Mouse (Mus musculus) liver, embryonic 12.5 days (tissue): Measurements from ENCODE around the gene Snd1. TPM values are rescaled to one million over a fixed set of nuclear protein-coding genes. Genes with fewer than 3 reads are reported as not detected.

ENCODE experiments used
- ATAC-seq: fragments of 200-750 bp; cut with Nextera tagmentation; 2 replicates; pipeline ENCODE4 v1.8.0; 2017; ENCODE audit warnings: moderate number of reproducible peaks, mild to moderate bottlenecking, moderate library complexity
- H3K27ac ChIP-seq: fragments of 300-500 bp; sonication (generic); 2 replicates; pipeline ENCODE4 v1.5.1; 2016; ENCODE audit warnings: mild to moderate bottlenecking
- H3K27me3 ChIP-seq: fragments of 300-500 bp; sonication (generic); replicated peaks from 2 replicates; pipeline ENCODE4 v1.6.1; 2016; ENCODE audit warnings: mild to moderate bottlenecking, moderate library complexity
- H3K36me3 ChIP-seq: fragments of 300-500 bp; sonication (generic); 2 replicates; pipeline ENCODE4 v1.6.1; 2016; ENCODE audit warnings: mild to moderate bottlenecking, moderate library complexity
- H3K4me1 ChIP-seq: fragments of 300-500 bp; sonication (generic); 2 replicates; pipeline ENCODE4 v1.6.1; 2016
- H3K4me2 ChIP-seq: fragments of 300-500 bp; sonication (generic); 2 replicates; pipeline ENCODE4 v1.6.1; 2016; ENCODE audit warnings: mild to moderate bottlenecking, moderate library complexity
- H3K4me3 ChIP-seq: fragments of 300-500 bp; sonication (generic); 2 replicates; pipeline ENCODE4 v1.5.1; 2016; ENCODE audit warnings: mild to moderate bottlenecking, moderate library complexity
- H3K9ac ChIP-seq: fragments of 300-500 bp; sonication (generic); 2 replicates; pipeline ENCODE4 v1.6.1; 2016; ENCODE audit warnings: mild to moderate bottlenecking, moderate library complexity
- H3K9me3 ChIP-seq: fragments of 300-500 bp; sonication (generic); replicated peaks from 2 replicates; pipeline ENCODE4 v1.6.1; 2016; ENCODE audit warnings: mild to moderate bottlenecking, moderate library complexity
- WGBS: fragments of 180-500 bp; shearing (Covaris S2); methylation state at CpG from one replicate; pipeline ENCODE4 v1.1.7; 2016; ENCODE audit not compliant: insufficient replicate concordance; 5-methylcytosine and 5-hydroxymethylcytosine counted together
- polyA plus RNA-seq: library from polyadenylated mRNA; unstranded; fragments of >200 nt; fragmentation: Nextera tagmentation; extraction: Ambion mirVana; gene quantifications from 2 replicates; pipeline ENCODE4 v1.2.1, GENCODE M21; 2016

Gene Snd1
- 82.0 and 82.6 TPM in 2 replicates for polyA plus RNA-seq

DNA sequence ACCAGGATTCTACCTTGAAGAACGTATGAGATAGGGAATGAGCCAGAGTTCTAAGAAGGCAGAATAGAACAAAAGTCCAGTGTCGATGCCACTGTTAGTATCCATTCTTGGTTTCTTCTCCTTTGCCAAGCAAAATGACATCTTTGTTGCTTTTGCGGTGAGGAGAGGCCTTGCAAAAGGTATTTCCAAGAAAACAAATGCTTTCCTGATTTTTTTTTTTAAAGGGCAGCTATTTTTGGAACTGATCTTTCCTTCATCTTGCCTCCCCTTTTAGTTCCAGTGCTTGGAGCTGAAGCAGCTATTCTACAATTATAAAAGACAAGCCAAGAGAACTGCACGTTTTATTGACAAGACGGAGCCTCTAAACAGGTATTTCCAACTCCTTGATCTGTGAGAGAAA lies at the start of gene Snd1:
Snd1 (plus strand) TSS at position 301 of the 400 bp plus-strand sequence.
- no peak within 1 kb of the TSS for H3K27ac ChIP-seq
- no peak within 1 kb of the TSS for H3K9ac ChIP-seq
- peaks cover 21% of the 10 kb centered on the region for H3K4me1 ChIP-seq
- H3K36me3 ChIP-seq = no peaks in the 10 kb centered on the region
- H3K27me3 ChIP-seq = no peaks in the 10 kb centered on the region
- H3K4me2 ChIP-seq = no peak within 1 kb of the TSS
- WGBS = 70% methylated on average over 5 of the region's 5 CpGs
- no peak for ATAC-seq
- no peaks in the 10 kb centered on the region for H3K9me3 ChIP-seq
- H3K4me3 ChIP-seq = no peak within 1 kb of the TSS

DNA sequence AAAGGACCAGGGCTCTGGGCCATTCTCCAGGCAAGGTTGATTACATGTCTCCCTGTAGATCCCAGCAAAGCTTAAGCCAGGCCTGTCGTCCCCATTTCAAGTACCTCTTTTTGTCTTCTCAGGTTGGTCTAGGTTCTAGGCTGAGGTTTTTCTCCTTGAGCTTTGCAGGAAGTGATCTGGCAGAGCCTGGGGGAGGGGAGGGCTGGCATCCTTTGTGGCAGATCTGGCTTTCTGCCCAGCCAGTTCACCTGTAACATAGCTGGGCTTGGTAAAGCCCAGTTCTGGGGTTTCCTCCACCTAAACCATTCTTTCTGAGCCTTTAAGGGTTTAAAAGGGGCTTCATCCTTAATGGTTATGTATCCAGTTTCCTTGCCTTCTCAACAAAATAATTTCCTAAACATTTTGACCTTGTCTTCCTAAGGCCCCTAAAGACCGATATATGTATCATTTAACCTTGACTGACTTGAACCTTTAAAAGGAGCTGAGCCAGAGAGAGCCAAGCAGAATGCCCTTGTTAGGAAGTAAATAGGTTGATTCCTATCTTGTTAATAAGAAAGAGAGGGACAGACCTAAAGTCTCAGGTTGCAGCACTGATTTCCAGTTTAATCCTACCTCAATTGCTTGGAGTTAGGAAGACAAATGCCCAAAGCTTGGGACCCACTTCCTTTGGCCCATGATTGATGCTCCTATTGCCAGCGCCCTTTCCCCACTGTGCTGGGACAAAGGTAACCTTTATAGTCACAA lies 47.7 kb upstream of the Snd1 start, which contains the start of gene Fscn3:
Fscn3 (plus strand) TSS at position 694 of the 744 bp plus-strand sequence.
- no peak for ATAC-seq
- Histone ChIP-seq H3K9me3 (no peaks in the 10 kb centered on the region), H3K36me3 (peaks cover 33% of the 10 kb centered on the region), H3K9ac (no peak within 1 kb of the TSS), H3K4me1 (peaks cover 47% of the 10 kb centered on the region), H3K27ac (peak within 1 kb of the TSS; percentile 94; the same call in 1 of the 2 replicates), H3K4me3 (no peak within 1 kb of the TSS), H3K27me3 (no peaks in the 10 kb centered on the region), H3K4me2 (no peak within 1 kb of the TSS)
- WGBS = 73% methylated on average over 3 of the region's 3 CpGs

DNA sequence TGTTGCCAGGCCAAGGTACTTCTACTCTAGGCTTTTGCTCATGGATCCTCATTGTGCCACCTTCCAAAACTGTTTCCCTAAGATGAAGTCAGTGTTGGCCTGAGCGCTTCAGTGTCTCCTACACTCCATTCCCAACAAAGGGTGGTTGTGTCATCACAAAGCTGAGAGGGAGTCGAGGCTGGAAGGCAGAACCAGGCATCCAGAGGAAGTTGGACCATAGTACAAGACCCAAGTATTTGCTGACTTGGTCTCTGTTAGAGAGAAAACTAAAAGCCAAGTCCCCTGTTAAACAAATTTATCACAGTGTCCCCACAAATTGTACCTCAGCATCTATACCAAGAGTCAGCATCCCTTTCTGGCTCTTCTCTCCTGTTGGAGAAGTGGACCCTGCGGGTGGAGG lies 46.6 kb upstream of the Snd1 start, which contains the start of gene Gcc1:
Gcc1 (minus strand) TSS at position 101 of the 400 bp plus-strand sequence.
- H3K27ac ChIP-seq = peak within 1 kb of the TSS; percentile 37; the same call in 1 of the 2 replicates
- H3K4me2 ChIP-seq = no peak within 1 kb of the TSS
- no peak within 1 kb of the TSS for H3K9ac ChIP-seq
- ATAC-seq = no peak
- 71% methylated on average over 3 of the region's 3 CpGs for WGBS
- H3K9me3 ChIP-seq = no peaks in the 10 kb centered on the region
- no peaks in the 10 kb centered on the region for H3K27me3 ChIP-seq
- peaks cover 45% of the 10 kb centered on the region for H3K4me1 ChIP-seq
- peaks cover 33% of the 10 kb centered on the region for H3K36me3 ChIP-seq
- H3K4me3 ChIP-seq = no peak within 1 kb of the TSS

DNA sequence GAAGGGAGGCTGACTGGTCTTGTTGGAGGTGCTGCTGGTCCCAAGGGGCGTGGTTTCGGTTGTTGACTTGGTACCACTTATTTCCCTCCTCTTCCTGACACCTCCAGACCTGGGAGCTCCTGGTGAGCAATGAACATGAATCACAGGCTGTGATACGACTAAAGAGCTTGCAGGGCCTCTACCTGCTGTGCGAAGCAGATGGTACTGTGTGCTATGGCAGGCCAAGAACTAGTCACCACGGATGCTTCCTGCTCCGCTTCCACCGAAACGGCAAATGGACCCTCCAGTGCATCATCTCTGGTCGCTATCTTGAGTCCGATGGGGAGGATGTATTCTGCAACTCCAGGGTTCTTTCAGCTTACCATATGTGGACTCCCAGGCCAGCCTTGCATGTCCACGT lies 45.1 kb upstream of the Snd1 start:
- Histone ChIP-seq H3K9me3 (no peaks in the 10 kb centered on the region), H3K4me3 (no peak overlapping the region), H3K36me3 (peaks cover 31% of the 10 kb centered on the region), H3K4me1 (peaks cover 42% of the 10 kb centered on the region), H3K27ac (no peak overlapping the region), H3K9ac (no peak overlapping the region), H3K27me3 (no peaks in the 10 kb centered on the region), H3K4me2 (no peak overlapping the region)
- WGBS = 83% methylated on average over 11 of the region's 11 CpGs
- no peak for ATAC-seq

DNA sequence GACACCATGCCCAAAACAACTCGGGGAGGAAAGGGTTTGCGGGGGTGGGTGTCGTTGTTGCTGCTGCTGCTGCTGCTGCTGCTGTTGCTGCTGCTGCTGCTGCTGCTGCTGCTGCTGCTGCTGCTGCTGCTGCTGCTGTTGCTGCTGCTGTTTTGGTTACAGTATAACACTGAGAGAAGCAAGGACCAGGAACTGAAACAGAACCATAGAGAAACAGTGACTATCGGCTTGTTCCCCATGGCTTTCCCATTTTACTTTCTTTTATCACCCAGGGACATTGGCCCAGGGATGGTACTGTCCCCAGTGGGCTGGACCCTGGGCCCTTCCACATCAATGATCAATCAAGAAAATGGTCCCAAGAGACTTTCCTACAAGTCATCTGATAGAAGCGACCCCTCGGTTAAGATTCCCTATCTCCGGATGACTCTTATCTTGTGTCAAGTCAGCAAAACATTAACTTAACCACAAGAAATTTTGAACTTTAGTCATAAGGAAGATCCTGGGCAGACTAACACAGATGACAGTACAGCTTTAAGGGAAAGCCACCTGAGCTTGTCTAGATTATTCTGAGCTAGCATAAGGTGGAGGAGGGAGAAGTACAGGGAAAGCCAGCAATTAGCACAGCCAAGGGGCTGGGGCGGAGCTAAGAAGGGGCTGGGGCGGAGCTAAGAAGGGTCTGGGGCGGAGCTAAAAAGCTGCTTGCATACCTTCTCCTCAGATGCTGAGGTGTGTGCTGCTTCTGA lies 44.0 kb upstream of the Snd1 start:
- peak overlapping the region; percentile 54 for H3K4me2 ChIP-seq

DNA sequence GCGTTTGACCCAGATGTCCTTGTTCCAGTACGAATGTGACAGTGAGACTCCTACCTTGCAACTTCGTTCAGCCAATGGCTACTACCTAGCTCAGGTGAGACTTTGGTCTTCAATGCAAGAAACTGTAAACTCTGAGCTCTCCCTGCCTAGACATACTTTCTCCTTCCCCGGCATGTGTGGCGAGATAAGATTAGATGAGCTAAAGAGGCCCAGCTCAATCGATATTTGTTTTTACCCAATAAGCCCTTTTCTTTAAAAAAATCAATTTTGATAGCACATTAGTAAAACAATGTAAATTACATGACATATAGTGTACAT lies 43.4 kb upstream of the Snd1 start:
- H3K9ac ChIP-seq = 0 out of 2 replicates have a peak overlapping the region, but pooled peaks have one; percentile 3
- no peaks in the 10 kb centered on the region for H3K9me3 ChIP-seq
- WGBS = 46% methylated on average over 6 of the region's 6 CpGs
- peak overlapping the region; percentile 23 for H3K4me3 ChIP-seq
- peak overlapping the region; percentile 54 for H3K4me2 ChIP-seq
- H3K27me3 ChIP-seq = peaks cover under 1% of the 10 kb centered on the region; the same call in 1 of the 2 replicates
- H3K27ac ChIP-seq = peak overlapping the region; percentile 45
- peaks cover 15% of the 10 kb centered on the region for H3K36me3 ChIP-seq
- ATAC-seq = peak; percentile 77
- H3K4me1 ChIP-seq = peaks cover 26% of the 10 kb centered on the region

More for the DNA sequence above, 44.0 kb upstream of the Snd1 start:
- H3K9me3 ChIP-seq = no peaks in the 10 kb centered on the region
- WGBS = 53% methylated on average over 10 of the region's 10 CpGs
- peak overlapping the region; percentile 45 for H3K27ac ChIP-seq
- H3K27me3 ChIP-seq = no peaks in the 10 kb centered on the region
- peak; percentile 81 for ATAC-seq
- H3K9ac ChIP-seq = peak overlapping the region; percentile 7; the same call in 1 of the 2 replicates
- H3K4me3 ChIP-seq = peak overlapping the region; percentile 23
- H3K4me1 ChIP-seq = peaks cover 31% of the 10 kb centered on the region
- peaks cover 20% of the 10 kb centered on the region for H3K36me3 ChIP-seq

DNA sequence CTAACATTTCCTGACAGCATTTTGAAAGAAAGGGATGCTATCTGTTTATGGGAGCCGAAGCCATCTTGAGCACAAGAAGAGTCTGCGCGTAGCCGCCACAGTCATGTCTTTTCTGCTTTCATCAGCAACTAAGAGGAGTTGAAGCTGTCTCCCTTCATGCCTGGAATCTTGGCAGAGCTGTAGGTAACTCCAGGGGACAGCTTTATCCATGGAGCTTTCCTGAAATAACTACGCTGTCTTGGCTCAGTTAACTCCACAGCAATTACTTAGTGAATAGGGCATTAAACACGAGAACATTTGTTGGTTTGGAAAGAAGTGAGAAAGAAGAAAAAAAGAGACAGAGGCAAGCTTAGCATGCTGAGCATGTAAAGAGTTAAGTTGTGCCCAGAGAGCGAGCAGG lies 27.0 kb upstream of the Snd1 start:
- ATAC-seq = no peak
- Histone ChIP-seq H3K9ac (no peak overlapping the region), H3K27ac (no peak overlapping the region), H3K27me3 (peaks cover 78% of the 10 kb centered on the region), H3K36me3 (no peaks in the 10 kb centered on the region), H3K9me3 (no peaks in the 10 kb centered on the region), H3K4me1 (no peaks in the 10 kb centered on the region), H3K4me3 (no peak overlapping the region), H3K4me2 (no peak overlapping the region)
- 73% methylated on average over 7 of the region's 7 CpGs for WGBS

DNA sequence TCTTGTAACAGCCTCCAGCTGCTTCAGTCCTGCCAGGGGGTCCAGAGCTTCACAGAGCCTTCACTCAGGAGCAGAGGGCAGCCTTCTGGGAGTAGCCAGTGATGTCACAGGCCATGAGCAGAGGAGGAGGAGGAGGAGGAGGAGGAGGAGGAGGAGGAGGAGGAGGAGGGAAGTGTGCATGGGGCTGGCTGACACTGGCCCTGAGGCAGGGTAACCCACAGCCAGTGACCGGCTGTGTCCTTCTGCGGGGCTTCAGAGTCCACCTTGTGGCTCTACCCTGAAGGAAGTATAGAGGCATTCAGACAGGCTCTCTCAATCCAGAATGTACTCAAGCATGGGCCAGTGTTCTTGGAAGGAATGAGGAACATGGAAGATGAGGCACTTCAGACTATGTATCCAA lies 25.7 kb upstream of the Snd1 start, which contains the start of gene Pax4:
Pax4 (minus strand) TSS at position 101 of the 400 bp plus-strand sequence.
- no peaks in the 10 kb centered on the region for H3K36me3 ChIP-seq

DNA sequence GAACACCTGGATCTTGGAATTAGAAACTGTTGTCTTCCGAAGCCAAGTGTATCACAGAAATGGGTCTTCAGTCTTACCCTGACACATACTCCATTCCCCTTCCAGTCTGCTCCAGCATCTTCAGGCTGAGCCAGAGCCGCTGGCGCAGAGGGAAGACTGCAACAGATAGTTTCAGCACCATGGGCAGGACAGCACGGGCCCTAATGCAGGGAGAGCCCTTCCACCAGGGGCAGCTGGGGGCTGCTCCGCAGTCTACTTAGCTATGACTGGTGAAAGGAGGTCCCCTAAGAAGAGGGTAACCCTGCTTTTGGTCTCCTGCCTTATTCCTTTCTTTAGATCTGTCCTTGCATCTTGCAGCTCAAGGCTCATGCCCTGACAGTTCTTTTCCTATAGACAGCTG lies 24.5 kb upstream of the Snd1 start:
- Histone ChIP-seq H3K4me1 (no peaks in the 10 kb centered on the region), H3K4me2 (no peak overlapping the region), H3K36me3 (no peaks in the 10 kb centered on the region), H3K9me3 (no peaks in the 10 kb centered on the region), H3K27ac (no peak overlapping the region), H3K27me3 (peaks cover 77% of the 10 kb centered on the region), H3K9ac (no peak overlapping the region), H3K4me3 (no peak overlapping the region)
- 17% methylated on average over 5 of the region's 5 CpGs for WGBS
- no peak for ATAC-seq

More for the DNA sequence above, 25.7 kb upstream of the Snd1 start, which contains the start of gene Pax4:
- ATAC-seq = no peak
- no peak within 1 kb of the TSS for H3K4me3 ChIP-seq
- no peak within 1 kb of the TSS for H3K9ac ChIP-seq
- peaks cover 80% of the 10 kb centered on the region for H3K27me3 ChIP-seq
- H3K4me1 ChIP-seq = no peaks in the 10 kb centered on the region
- 61% methylated on average over 2 of the region's 2 CpGs for WGBS
- H3K4me2 ChIP-seq = no peak within 1 kb of the TSS
- no peak within 1 kb of the TSS for H3K27ac ChIP-seq
- no peaks in the 10 kb centered on the region for H3K9me3 ChIP-seq

DNA sequence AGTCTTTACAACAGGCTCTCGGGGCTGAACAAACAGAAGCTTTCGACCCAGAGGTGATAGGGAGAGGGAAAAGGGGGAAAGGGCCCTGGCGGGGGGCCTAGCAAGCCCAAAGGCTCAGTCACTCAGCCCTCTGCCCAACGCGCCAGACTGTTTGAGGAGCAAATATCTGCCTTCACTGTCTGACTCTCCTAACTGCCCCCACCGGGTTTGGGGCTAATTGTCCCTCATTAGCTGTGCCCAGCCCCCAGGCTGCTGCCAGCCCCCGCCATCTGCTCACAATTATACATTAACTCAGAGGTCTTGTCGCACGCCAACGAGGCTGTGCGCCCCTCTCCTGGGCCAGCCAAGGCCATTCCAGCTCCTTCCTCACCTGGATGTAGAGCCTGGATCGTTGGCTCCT lies 24.0 kb upstream of the Snd1 start:
- Histone ChIP-seq H3K4me2 (no peak overlapping the region), H3K4me1 (no peaks in the 10 kb centered on the region), H3K9me3 (no peaks in the 10 kb centered on the region), H3K36me3 (no peaks in the 10 kb centered on the region), H3K9ac (no peak overlapping the region), H3K4me3 (no peak overlapping the region), H3K27ac (no peak overlapping the region), H3K27me3 (peaks cover 76% of the 10 kb centered on the region)
- ATAC-seq = no peak
- WGBS = 3% methylated on average over 12 of the region's 12 CpGs

DNA sequence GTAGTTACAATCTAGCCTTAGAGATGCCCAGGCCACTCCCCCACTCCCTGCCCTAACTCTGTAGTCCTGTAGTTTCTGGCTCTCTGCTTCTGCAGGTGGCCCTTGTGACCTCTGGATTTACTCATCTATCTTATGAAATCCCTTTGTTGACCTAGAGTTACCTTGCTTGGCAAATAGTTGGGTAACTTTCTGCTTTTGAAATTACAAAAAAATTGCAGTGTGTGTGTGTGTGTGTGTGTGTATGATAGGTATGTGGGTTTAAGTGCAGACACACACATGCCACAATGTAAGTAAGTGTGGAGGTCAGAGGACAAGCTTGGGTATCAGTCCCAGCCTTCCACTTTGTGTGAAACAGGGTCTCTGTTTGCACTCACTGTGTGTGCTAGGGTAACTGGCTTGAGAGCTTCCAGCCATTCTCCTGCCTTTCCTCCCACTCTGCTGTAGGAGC lies 15.7 kb upstream of the Snd1 start:
- no peak overlapping the region for H3K27ac ChIP-seq
- H3K4me3 ChIP-seq = no peak overlapping the region
- no peaks in the 10 kb centered on the region for H3K9me3 ChIP-seq
- H3K4me2 ChIP-seq = no peak overlapping the region
- H3K27me3 ChIP-seq = peaks cover 20% of the 10 kb centered on the region; the same call in 1 of the 2 replicates
- no peak overlapping the region for H3K9ac ChIP-seq
- peak; percentile 74 for ATAC-seq
- H3K4me1 ChIP-seq = no peaks in the 10 kb centered on the region
- H3K36me3 ChIP-seq = no peaks in the 10 kb centered on the region

DNA sequence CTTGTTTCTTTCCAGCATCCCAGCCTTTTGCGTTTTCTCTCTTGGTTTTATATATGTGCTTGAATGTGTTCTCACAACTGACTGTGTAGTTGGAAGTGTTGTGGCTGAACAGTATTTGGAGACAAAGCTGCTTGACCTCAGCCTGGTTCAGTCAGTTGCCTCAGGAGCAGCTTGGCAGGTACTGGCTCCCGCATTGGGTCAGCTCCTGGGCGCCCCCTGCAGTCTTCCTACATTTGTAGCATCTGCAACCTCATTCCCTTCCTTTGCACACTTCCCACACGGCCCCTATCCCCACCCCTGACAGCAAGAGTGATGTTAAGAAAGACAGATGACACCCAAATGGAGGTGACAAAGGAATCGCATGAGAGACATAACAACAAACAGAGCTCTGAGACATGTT lies 14.4 kb upstream of the Snd1 start:
- H3K27me3 ChIP-seq = peaks cover 18% of the 10 kb centered on the region; the same call in 1 of the 2 replicates
- 0 out of 2 replicates have a peak, but pooled peaks have one; percentile 21 for ATAC-seq
- no peak overlapping the region for H3K27ac ChIP-seq
- no peaks in the 10 kb centered on the region for H3K9me3 ChIP-seq
- no peak overlapping the region for H3K4me3 ChIP-seq
- H3K4me1 ChIP-seq = no peaks in the 10 kb centered on the region
- WGBS = 5% methylated on average over 5 of the region's 5 CpGs
- H3K9ac ChIP-seq = no peak overlapping the region
- no peaks in the 10 kb centered on the region for H3K36me3 ChIP-seq
- H3K4me2 ChIP-seq = no peak overlapping the region
